Mouse (Mus musculus): ENCODE results near the gene Rrp8. TPM values are rescaled to one million over a fixed set of nuclear protein-coding genes. Genes with fewer than 3 reads are reported as not detected.
"Not testable (repeated sequence)": the region's sequence is repeated elsewhere in the genome, so short reads cannot be mapped to it uniquely, and the experiment has no call there.

Gene Rrp8
- total RNA-seq, 2 experiments from 2014 or later, result 10.9 to 14.6 TPM

GRCm38 (mm10) chr7:105751491-105752433, 14.6 kb upstream of the Rrp8 start, which contains the start of gene Tpp1:
Gene Tpp1, minus strand, starts transcription at chr7:105752235.
- peak; percentile 93 to 98 for DNase-seq (ENCODE audit: low spot score in 2 of 2)

GRCm38 (mm10) chr7:105747776-105748175, 10.6 kb upstream of the Rrp8 start:
- no peak for DNase-seq (ENCODE audit: low spot score in 2 of 2)

- DNase-seq (ENCODE audit: low spot score in 2 of 2), result peak; percentile 85 to 87
Observed at GRCm38 (mm10) chr7:105743926-105744590, 6.9 kb upstream of the Rrp8 start, which contains the start of gene Taf10. Gene Taf10, minus strand, starts transcription at chr7:105744361.

GRCm38 (mm10) chr7:105743246-105743925, 6.2 kb upstream of the Rrp8 start:
- DNase-seq (ENCODE audit: low spot score in 2 of 2), result not testable (repeated sequence)

- not testable (repeated sequence) for DNase-seq (ENCODE audit: low spot score in 2 of 2)
Observed at GRCm38 (mm10) chr7:105742539-105743215, 5.5 kb upstream of the Rrp8 start.

GRCm38 (mm10) chr7:105741978-105742377, 4.8 kb upstream of the Rrp8 start:
- no peak for DNase-seq (ENCODE audit: low spot score in 2 of 2)

GRCm38 (mm10) chr7:105740851-105741250, 3.7 kb upstream of the Rrp8 start:
- DNase-seq (ENCODE audit: low spot score in 2 of 2), result no peak

GRCm38 (mm10) chr7:105740089-105740795, 3.1 kb upstream of the Rrp8 start:
- no peak for DNase-seq (ENCODE audit: low spot score in 2 of 2)

- DNase-seq (ENCODE audit: low spot score in 2 of 2), result no peak
Observed at GRCm38 (mm10) chr7:105738948-105739347, 1.8 kb upstream of the Rrp8 start.

- DNase-seq (ENCODE audit: low spot score in 2 of 2), result no peak
Observed at GRCm38 (mm10) chr7:105738286-105738685, 1.1 kb upstream of the Rrp8 start.

- no peak for DNase-seq (ENCODE audit: low spot score in 2 of 2)
Observed at GRCm38 (mm10) chr7:105737648-105738047, 463 bp upstream of the Rrp8 start.

- peak; percentile 89 to 96 for DNase-seq (ENCODE audit: low spot score in 2 of 2)
Observed at GRCm38 (mm10) chr7:105736264-105736901, 802 bp downstream of the Rrp8 start, which contains the start of gene Ilk. Gene Ilk, plus strand, starts transcription at chr7:105736592.

- DNase-seq (ENCODE audit: low spot score in 2 of 2), result not testable (repeated sequence)
Observed at GRCm38 (mm10) chr7:105735464-105735863, 1.7 kb downstream of the Rrp8 start.

GRCm38 (mm10) chr7:105734826-105735225, 2.4 kb downstream of the Rrp8 start:
- no peak for DNase-seq (ENCODE audit: low spot score in 2 of 2)

- DNase-seq (ENCODE audit: low spot score in 2 of 2), result no peak
Observed at GRCm38 (mm10) chr7:105733836-105734235, 3.3 kb downstream of the Rrp8 start.

- peak in 1 of 2 experiments; percentile 81 for DNase-seq (ENCODE audit: low spot score in 2 of 2)
Observed at GRCm38 (mm10) chr7:105728701-105729428, 8.3 kb downstream of the Rrp8 start.

- DNase-seq (ENCODE audit: low spot score in 2 of 2), result no peak
Observed at GRCm38 (mm10) chr7:105726980-105727325, 10.2 kb downstream of the Rrp8 start.

GRCm38 (mm10) chr7:105726144-105726979, 10.8 kb downstream of the Rrp8 start:
- DNase-seq (ENCODE audit: low spot score in 2 of 2), result peak in 1 of 2 experiments; percentile 84

Measured in layer of hippocampus, adult 18-20 months (tissue).